Mouse (Mus musculus): ENCODE results near the gene Eya4. TPM values are rescaled to one million over a fixed set of nuclear protein-coding genes. Genes with fewer than 3 reads are reported as not detected.

Eya4 gene
- polyA plus RNA-seq, 1 experiment from 2014 or later: 1.7 TPM

- 85% methylated on average over 1 of the region's 1 CpGs for WGBS
- Histone ChIP-seq H3K4me2 (no peak overlapping the region), H3K9ac (ENCODE audit: low read length) (no peak overlapping the region), H3K27me3 (ENCODE audit: control insufficient read depth, insufficient read depth, low read length) (no peaks in the 10 kb centered on the region), H3K9me3 (ENCODE audit: control insufficient read depth, low read length) (no peaks in the 10 kb centered on the region), H3K27ac (ENCODE audit: low read depth, low read length) (no peak overlapping the region), H3K4me3 (ENCODE audit: low read depth, low read length) (no peak overlapping the region), H3K36me3 (ENCODE audit: control insufficient read depth, insufficient read depth, low read length) (no peaks in the 10 kb centered on the region), H3K4me1 (ENCODE audit: control insufficient read depth, insufficient read depth, low read length) (peaks cover 2% of the 10 kb centered on the region; the same call in 1 of the 2 replicates)
- DNase-seq (ENCODE audit: low spot score, missing footprints) (peak; percentile 57), ATAC-seq (ENCODE audit: low FRiP score) (no peak)
Measured at GRCm38 (mm10) chr10:23337250-23337649, 13.3 kb downstream of the Eya4 start.

GRCm38 (mm10) chr10:23332768-23333167 is 17.8 kb downstream of the Eya4 start:
- no peak overlapping the region for H3K4me2 ChIP-seq
- no peaks in the 10 kb centered on the region for H3K4me1 ChIP-seq (ENCODE audit: control insufficient read depth, insufficient read depth, low read length)
- H3K9me3 ChIP-seq (ENCODE audit: control insufficient read depth, low read length): no peaks in the 10 kb centered on the region
- WGBS: 82% methylated on average over 5 of the region's 5 CpGs
- no peak overlapping the region for H3K9ac ChIP-seq (ENCODE audit: low read length)
- no peak overlapping the region for H3K27ac ChIP-seq (ENCODE audit: low read depth, low read length)
- H3K36me3 ChIP-seq (ENCODE audit: control insufficient read depth, insufficient read depth, low read length): no peaks in the 10 kb centered on the region
- no peak for ATAC-seq (ENCODE audit: low FRiP score)
- no peaks in the 10 kb centered on the region for H3K27me3 ChIP-seq (ENCODE audit: control insufficient read depth, insufficient read depth, low read length)
- peak; percentile 71 for DNase-seq (ENCODE audit: low spot score, missing footprints)
- H3K4me3 ChIP-seq (ENCODE audit: low read depth, low read length): no peak overlapping the region

GRCm38 (mm10) chr10:23327651-23328050 is 22.9 kb downstream of the Eya4 start:
- Histone ChIP-seq H3K27ac (ENCODE audit: low read depth, low read length) (no peak overlapping the region), H3K4me2 (no peak overlapping the region)
- ATAC-seq (ENCODE audit: low FRiP score): no peak

GRCm38 (mm10) chr10:23322275-23322674 is 28.3 kb downstream of the Eya4 start:
- no peaks in the 10 kb centered on the region for H3K4me1 ChIP-seq (ENCODE audit: control insufficient read depth, insufficient read depth, low read length)
- ATAC-seq (ENCODE audit: low FRiP score): no peak
- 80% methylated on average over 4 of the region's 4 CpGs for WGBS
- no peak overlapping the region for H3K4me3 ChIP-seq (ENCODE audit: low read depth, low read length)
- H3K27me3 ChIP-seq (ENCODE audit: control insufficient read depth, insufficient read depth, low read length): no peaks in the 10 kb centered on the region
- no peak overlapping the region for H3K4me2 ChIP-seq
- no peak overlapping the region for H3K9ac ChIP-seq (ENCODE audit: low read length)
- H3K36me3 ChIP-seq (ENCODE audit: control insufficient read depth, insufficient read depth, low read length): no peaks in the 10 kb centered on the region
- H3K27ac ChIP-seq (ENCODE audit: low read depth, low read length): no peak overlapping the region
- DNase-seq (ENCODE audit: low spot score, missing footprints): no peak
- H3K9me3 ChIP-seq (ENCODE audit: control insufficient read depth, low read length): no peaks in the 10 kb centered on the region

More at GRCm38 (mm10) chr10:23327651-23328050, 22.9 kb downstream of the Eya4 start:
- Histone ChIP-seq H3K9ac (ENCODE audit: low read length) (no peak overlapping the region), H3K4me1 (ENCODE audit: control insufficient read depth, insufficient read depth, low read length) (no peaks in the 10 kb centered on the region), H3K4me3 (ENCODE audit: low read depth, low read length) (no peak overlapping the region), H3K9me3 (ENCODE audit: control insufficient read depth, low read length) (no peaks in the 10 kb centered on the region), H3K27me3 (ENCODE audit: control insufficient read depth, insufficient read depth, low read length) (no peaks in the 10 kb centered on the region), H3K36me3 (ENCODE audit: control insufficient read depth, insufficient read depth, low read length) (no peaks in the 10 kb centered on the region)
- WGBS: 91% methylated on average over 6 of the region's 6 CpGs
- no peak for DNase-seq (ENCODE audit: low spot score, missing footprints)

GRCm38 (mm10) chr10:23295616-23296015 is 55.0 kb downstream of the Eya4 start:
- Histone ChIP-seq H3K36me3 (ENCODE audit: control insufficient read depth, insufficient read depth, low read length) (no peaks in the 10 kb centered on the region), H3K9ac (ENCODE audit: low read length) (no peak overlapping the region), H3K4me2 (no peak overlapping the region), H3K9me3 (ENCODE audit: control insufficient read depth, low read length) (no peaks in the 10 kb centered on the region), H3K4me1 (ENCODE audit: control insufficient read depth, insufficient read depth, low read length) (no peaks in the 10 kb centered on the region), H3K27ac (ENCODE audit: low read depth, low read length) (no peak overlapping the region), H3K27me3 (ENCODE audit: control insufficient read depth, insufficient read depth, low read length) (no peaks in the 10 kb centered on the region), H3K4me3 (ENCODE audit: low read depth, low read length) (no peak overlapping the region)
- 86% methylated on average over 3 of the region's 3 CpGs for WGBS
- ATAC-seq (ENCODE audit: low FRiP score) (no peak), DNase-seq (ENCODE audit: low spot score, missing footprints) (no peak)

- WGBS: 89% methylated on average over 7 of the region's 7 CpGs
- Histone ChIP-seq H3K27me3 (ENCODE audit: control insufficient read depth, insufficient read depth, low read length) (no peaks in the 10 kb centered on the region), H3K9ac (ENCODE audit: low read length) (no peak overlapping the region), H3K36me3 (ENCODE audit: control insufficient read depth, insufficient read depth, low read length) (no peaks in the 10 kb centered on the region), H3K4me1 (ENCODE audit: control insufficient read depth, insufficient read depth, low read length) (no peaks in the 10 kb centered on the region), H3K27ac (ENCODE audit: low read depth, low read length) (no peak overlapping the region), H3K4me2 (no peak overlapping the region), H3K9me3 (ENCODE audit: control insufficient read depth, low read length) (no peaks in the 10 kb centered on the region), H3K4me3 (ENCODE audit: low read depth, low read length) (no peak overlapping the region)
- ATAC-seq (ENCODE audit: low FRiP score) (no peak), DNase-seq (ENCODE audit: low spot score, missing footprints) (no peak)
Measured at GRCm38 (mm10) chr10:23292495-23292894, 58.1 kb downstream of the Eya4 start.

GRCm38 (mm10) chr10:23277371-23277770 is 73.2 kb downstream of the Eya4 start:
- ATAC-seq (ENCODE audit: low FRiP score) (no peak), DNase-seq (ENCODE audit: low spot score, missing footprints) (no peak)
- Histone ChIP-seq H3K36me3 (ENCODE audit: control insufficient read depth, insufficient read depth, low read length) (no peaks in the 10 kb centered on the region), H3K27ac (ENCODE audit: low read depth, low read length) (no peak overlapping the region), H3K4me3 (ENCODE audit: low read depth, low read length) (no peak overlapping the region), H3K9ac (ENCODE audit: low read length) (no peak overlapping the region), H3K9me3 (ENCODE audit: control insufficient read depth, low read length) (no peaks in the 10 kb centered on the region), H3K4me2 (no peak overlapping the region), H3K4me1 (ENCODE audit: control insufficient read depth, insufficient read depth, low read length) (no peaks in the 10 kb centered on the region), H3K27me3 (ENCODE audit: control insufficient read depth, insufficient read depth, low read length) (no peaks in the 10 kb centered on the region)
- WGBS: 87% methylated on average over 3 of the region's 3 CpGs

GRCm38 (mm10) chr10:23271050-23271621 is 79.5 kb downstream of the Eya4 start:
- H3K27ac ChIP-seq (ENCODE audit: low read depth, low read length): no peak overlapping the region
- H3K36me3 ChIP-seq (ENCODE audit: control insufficient read depth, insufficient read depth, low read length): no peaks in the 10 kb centered on the region
- no peak overlapping the region for H3K9ac ChIP-seq (ENCODE audit: low read length)
- no peaks in the 10 kb centered on the region for H3K27me3 ChIP-seq (ENCODE audit: control insufficient read depth, insufficient read depth, low read length)
- H3K9me3 ChIP-seq (ENCODE audit: control insufficient read depth, low read length): no peaks in the 10 kb centered on the region
- peak; percentile 86 for DNase-seq (ENCODE audit: low spot score, missing footprints)
- no peak overlapping the region for H3K4me2 ChIP-seq
- H3K4me3 ChIP-seq (ENCODE audit: low read depth, low read length): no peak overlapping the region
- WGBS: 57% methylated on average over 9 of the region's 9 CpGs
- H3K4me1 ChIP-seq (ENCODE audit: control insufficient read depth, insufficient read depth, low read length): no peaks in the 10 kb centered on the region
- ATAC-seq (ENCODE audit: low FRiP score): peak; percentile 82

GRCm38 (mm10) chr10:23270502-23270901 is 80.1 kb downstream of the Eya4 start:
- Histone ChIP-seq H3K27ac (ENCODE audit: low read depth, low read length) (no peak overlapping the region), H3K4me3 (ENCODE audit: low read depth, low read length) (no peak overlapping the region), H3K36me3 (ENCODE audit: control insufficient read depth, insufficient read depth, low read length) (no peaks in the 10 kb centered on the region), H3K9ac (ENCODE audit: low read length) (no peak overlapping the region), H3K4me1 (ENCODE audit: control insufficient read depth, insufficient read depth, low read length) (no peaks in the 10 kb centered on the region), H3K4me2 (no peak overlapping the region), H3K9me3 (ENCODE audit: control insufficient read depth, low read length) (no peaks in the 10 kb centered on the region), H3K27me3 (ENCODE audit: control insufficient read depth, insufficient read depth, low read length) (no peaks in the 10 kb centered on the region)
- DNase-seq (ENCODE audit: low spot score, missing footprints) (no peak), ATAC-seq (ENCODE audit: low FRiP score) (0 out of 2 replicates have a peak, but pooled peaks have one; percentile 55)
- 73% methylated on average over 2 of the region's 2 CpGs for WGBS
